Mouse (Mus musculus): ENCODE measurements around the gene Mrtfa. TPM values are rescaled to one million over a fixed set of nuclear protein-coding genes. Genes with fewer than 3 reads are reported as not detected.
A peak's percentile ranks its signal among the peaks of the same experiment; 100 is the strongest.

Mrtfa gene
- polyA plus RNA-seq, 1 experiment from 2014 or later = 39.3 TPM

GRCm38 (mm10) chr15:81177860-81178259, 12.7 kb downstream of the Mrtfa start:
- H3K27ac ChIP-seq (ENCODE audit: low read length) = no peak overlapping the region
- H3K4me1 ChIP-seq (ENCODE audit: control insufficient read depth, insufficient read depth, low read length) = peaks cover 10% of the 10 kb centered on the region; the same call in 1 of the 2 replicates
- no peak overlapping the region for H3K4me2 ChIP-seq (replicated peaks; ENCODE audit: low read depth, low read length)
- 94% methylated on average over 7 of the region's 7 CpGs for WGBS
- H3K36me3 ChIP-seq (ENCODE audit: control insufficient read depth, insufficient read depth, low read length) = no peaks in the 10 kb centered on the region
- no peaks in the 10 kb centered on the region for H3K9me3 ChIP-seq (ENCODE audit: control insufficient read depth, low read depth, low read length)
- no peak overlapping the region for H3K4me3 ChIP-seq (ENCODE audit: low read depth, low read length)
- H3K27me3 ChIP-seq (ENCODE audit: control insufficient read depth, insufficient read depth, low read length) = no peaks in the 10 kb centered on the region
- H3K9ac ChIP-seq (replicated peaks; ENCODE audit: low read depth, low read length) = no peak overlapping the region
- no peak for ATAC-seq (ENCODE audit: insufficient number of reproducible peaks, insufficient read depth, low FRiP score, low read depth)

GRCm38 (mm10) chr15:81175633-81176032, 14.9 kb downstream of the Mrtfa start:
- Histone ChIP-seq H3K9me3 (ENCODE audit: control insufficient read depth, low read depth, low read length) (no peaks in the 10 kb centered on the region), H3K4me1 (ENCODE audit: control insufficient read depth, insufficient read depth, low read length) (peaks cover 13% of the 10 kb centered on the region; the same call in 1 of the 2 replicates), H3K36me3 (ENCODE audit: control insufficient read depth, insufficient read depth, low read length) (no peaks in the 10 kb centered on the region), H3K4me2 (replicated peaks; ENCODE audit: low read depth, low read length) (no peak overlapping the region), H3K27ac (ENCODE audit: low read length) (no peak overlapping the region), H3K4me3 (ENCODE audit: low read depth, low read length) (no peak overlapping the region), H3K27me3 (ENCODE audit: control insufficient read depth, insufficient read depth, low read length) (no peaks in the 10 kb centered on the region), H3K9ac (replicated peaks; ENCODE audit: low read depth, low read length) (no peak overlapping the region)
- WGBS = 87% methylated on average over 3 of the region's 3 CpGs
- ATAC-seq (ENCODE audit: insufficient number of reproducible peaks, insufficient read depth, low FRiP score, low read depth) = no peak

DNA sequence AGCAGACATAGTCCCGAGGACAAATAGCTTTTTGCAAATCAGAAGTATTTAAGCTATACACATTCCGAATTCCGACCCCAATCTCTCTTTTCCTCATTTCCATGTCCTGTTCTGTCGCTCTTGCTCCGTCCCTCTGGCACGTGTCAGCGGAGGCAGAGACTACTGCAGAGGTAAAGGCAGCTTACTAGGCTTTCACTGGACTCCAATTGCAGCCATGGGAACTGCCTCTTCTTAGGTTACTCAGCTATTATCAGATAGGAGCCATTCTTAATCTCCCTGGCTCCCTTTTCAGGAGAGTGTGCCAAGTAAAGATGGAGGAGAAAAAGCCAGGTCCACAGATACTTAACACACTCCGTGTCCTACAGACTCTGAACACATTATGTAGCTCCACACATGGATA, 18.3 kb downstream of the Mrtfa start:
- Histone ChIP-seq H3K27me3 (ENCODE audit: control insufficient read depth, insufficient read depth, low read length) (no peaks in the 10 kb centered on the region), H3K9me3 (ENCODE audit: control insufficient read depth, low read depth, low read length) (no peaks in the 10 kb centered on the region), H3K4me3 (ENCODE audit: low read depth, low read length) (no peak overlapping the region), H3K27ac (ENCODE audit: low read length) (no peak overlapping the region), H3K4me1 (ENCODE audit: control insufficient read depth, insufficient read depth, low read length) (peaks cover 19% of the 10 kb centered on the region; the same call in 1 of the 2 replicates), H3K4me2 (replicated peaks; ENCODE audit: low read depth, low read length) (no peak overlapping the region), H3K9ac (replicated peaks; ENCODE audit: low read depth, low read length) (no peak overlapping the region), H3K36me3 (ENCODE audit: control insufficient read depth, insufficient read depth, low read length) (no peaks in the 10 kb centered on the region)
- 88% methylated on average over 8 of the region's 8 CpGs for WGBS
- ATAC-seq (ENCODE audit: insufficient number of reproducible peaks, insufficient read depth, low FRiP score, low read depth) = no peak

GRCm38 (mm10) chr15:81168735-81169134, 21.8 kb downstream of the Mrtfa start:
- WGBS = 30% methylated on average over 6 of the region's 6 CpGs
- Histone ChIP-seq H3K4me3 (ENCODE audit: low read depth, low read length) (no peak overlapping the region), H3K9ac (replicated peaks; ENCODE audit: low read depth, low read length) (no peak overlapping the region), H3K4me1 (ENCODE audit: control insufficient read depth, insufficient read depth, low read length) (peaks cover 16% of the 10 kb centered on the region; the same call in 1 of the 2 replicates), H3K36me3 (ENCODE audit: control insufficient read depth, insufficient read depth, low read length) (no peaks in the 10 kb centered on the region), H3K27ac (ENCODE audit: low read length) (no peak overlapping the region), H3K9me3 (ENCODE audit: control insufficient read depth, low read depth, low read length) (no peaks in the 10 kb centered on the region), H3K27me3 (ENCODE audit: control insufficient read depth, insufficient read depth, low read length) (no peaks in the 10 kb centered on the region), H3K4me2 (replicated peaks; ENCODE audit: low read depth, low read length) (no peak overlapping the region)
- no peak for ATAC-seq (ENCODE audit: insufficient number of reproducible peaks, insufficient read depth, low FRiP score, low read depth)

- no peak overlapping the region for H3K4me2 ChIP-seq (replicated peaks; ENCODE audit: low read depth, low read length)
- WGBS = 82% methylated on average over 10 of the region's 10 CpGs
- no peak overlapping the region for H3K4me3 ChIP-seq (ENCODE audit: low read depth, low read length)
- no peak overlapping the region for H3K9ac ChIP-seq (replicated peaks; ENCODE audit: low read depth, low read length)
- peaks cover 16% of the 10 kb centered on the region; the same call in 1 of the 2 replicates for H3K4me1 ChIP-seq (ENCODE audit: control insufficient read depth, insufficient read depth, low read length)
- H3K36me3 ChIP-seq (ENCODE audit: control insufficient read depth, insufficient read depth, low read length) = no peaks in the 10 kb centered on the region
- no peak overlapping the region for H3K27ac ChIP-seq (ENCODE audit: low read length)
- no peak for ATAC-seq (ENCODE audit: insufficient number of reproducible peaks, insufficient read depth, low FRiP score, low read depth)
- no peaks in the 10 kb centered on the region for H3K27me3 ChIP-seq (ENCODE audit: control insufficient read depth, insufficient read depth, low read length)
- no peaks in the 10 kb centered on the region for H3K9me3 ChIP-seq (ENCODE audit: control insufficient read depth, low read depth, low read length)
These were observed 22.7 kb downstream of the Mrtfa start for GRCm38 (mm10) chr15:81167831-81168230.

GRCm38 (mm10) chr15:81166291-81166690, 24.3 kb downstream of the Mrtfa start:
- no peaks in the 10 kb centered on the region for H3K36me3 ChIP-seq (ENCODE audit: control insufficient read depth, insufficient read depth, low read length)
- no peaks in the 10 kb centered on the region for H3K9me3 ChIP-seq (ENCODE audit: control insufficient read depth, low read depth, low read length)
- no peak overlapping the region for H3K4me2 ChIP-seq (replicated peaks; ENCODE audit: low read depth, low read length)
- WGBS = 94% methylated on average over 5 of the region's 5 CpGs
- H3K27me3 ChIP-seq (ENCODE audit: control insufficient read depth, insufficient read depth, low read length) = no peaks in the 10 kb centered on the region
- no peak overlapping the region for H3K4me3 ChIP-seq (ENCODE audit: low read depth, low read length)
- H3K27ac ChIP-seq (ENCODE audit: low read length) = no peak overlapping the region
- ATAC-seq (ENCODE audit: insufficient number of reproducible peaks, insufficient read depth, low FRiP score, low read depth) = no peak
- no peak overlapping the region for H3K9ac ChIP-seq (replicated peaks; ENCODE audit: low read depth, low read length)
- peaks cover 13% of the 10 kb centered on the region; the same call in 1 of the 2 replicates for H3K4me1 ChIP-seq (ENCODE audit: control insufficient read depth, insufficient read depth, low read length)

GRCm38 (mm10) chr15:81164560-81165310, 25.8 kb downstream of the Mrtfa start:
- Histone ChIP-seq H3K4me1 (ENCODE audit: control insufficient read depth, insufficient read depth, low read length) (peaks cover 13% of the 10 kb centered on the region; the same call in 1 of the 2 replicates), H3K9me3 (ENCODE audit: control insufficient read depth, low read depth, low read length) (no peaks in the 10 kb centered on the region), H3K4me2 (replicated peaks; ENCODE audit: low read depth, low read length) (no peak overlapping the region), H3K4me3 (ENCODE audit: low read depth, low read length) (no peak overlapping the region), H3K36me3 (ENCODE audit: control insufficient read depth, insufficient read depth, low read length) (no peaks in the 10 kb centered on the region), H3K27ac (ENCODE audit: low read length) (peak overlapping the region; percentile 16; the same call in 1 of the 2 replicates), H3K9ac (replicated peaks; ENCODE audit: low read depth, low read length) (no peak overlapping the region), H3K27me3 (ENCODE audit: control insufficient read depth, insufficient read depth, low read length) (no peaks in the 10 kb centered on the region)
- no peak for ATAC-seq (ENCODE audit: insufficient number of reproducible peaks, insufficient read depth, low FRiP score, low read depth)
- WGBS = 51% methylated on average over 9 of the region's 9 CpGs

DNA sequence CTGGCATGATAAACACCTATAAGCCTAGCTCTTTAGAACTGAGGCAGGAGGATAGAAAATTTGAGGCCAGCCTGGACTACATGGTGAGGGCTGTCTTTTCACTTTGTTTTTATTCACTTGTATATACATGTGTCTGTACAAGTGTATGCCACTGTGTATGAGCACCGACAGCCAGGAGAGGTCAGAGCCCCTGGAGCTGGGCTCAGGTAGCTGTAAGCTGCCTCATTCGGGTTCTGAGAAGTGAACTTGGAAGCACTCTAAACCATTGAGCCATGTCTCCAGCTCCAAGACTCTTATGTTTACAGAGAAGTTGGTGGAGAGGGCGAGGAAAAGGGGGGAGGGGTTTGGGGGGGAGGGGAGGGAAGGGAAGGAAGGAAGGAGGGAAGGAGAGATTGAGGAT, 29.0 kb downstream of the Mrtfa start:
- WGBS = 37% methylated on average over 3 of the region's 3 CpGs

More for the DNA sequence above, 29.0 kb downstream of the Mrtfa start:
- no peak overlapping the region for H3K4me2 ChIP-seq (replicated peaks; ENCODE audit: low read depth, low read length)
- no peak overlapping the region for H3K27ac ChIP-seq (ENCODE audit: low read length)
- H3K4me3 ChIP-seq (ENCODE audit: low read depth, low read length) = no peak overlapping the region
- H3K36me3 ChIP-seq (ENCODE audit: control insufficient read depth, insufficient read depth, low read length) = no peaks in the 10 kb centered on the region
- peaks cover 2% of the 10 kb centered on the region; the same call in 1 of the 2 replicates for H3K4me1 ChIP-seq (ENCODE audit: control insufficient read depth, insufficient read depth, low read length)
- no peak overlapping the region for H3K9ac ChIP-seq (replicated peaks; ENCODE audit: low read depth, low read length)
- no peaks in the 10 kb centered on the region for H3K9me3 ChIP-seq (ENCODE audit: control insufficient read depth, low read depth, low read length)
- no peaks in the 10 kb centered on the region for H3K27me3 ChIP-seq (ENCODE audit: control insufficient read depth, insufficient read depth, low read length)
- no peak for ATAC-seq (ENCODE audit: insufficient number of reproducible peaks, insufficient read depth, low FRiP score, low read depth)
